Mouse (Mus musculus) myocyte (in vitro differentiated cells): ENCODE results near the gene Cyp2d11. TPM values are rescaled to one million over a fixed set of nuclear protein-coding genes. Genes with fewer than 3 reads are reported as not detected.

Experiments used
- H3K27me3 ChIP-seq: one replicate; pipeline ENCODE4 v1.6.1; 2011; ENCODE audit not compliant: control insufficient read depth, insufficient read depth, insufficient read length
- H3K36me3 ChIP-seq: one replicate; pipeline ENCODE4 v1.6.1; 2011; ENCODE audit not compliant: control insufficient read depth, insufficient read depth
- H3K4me2 ChIP-seq: one replicate; pipeline ENCODE4 v1.6.1; 2011; ENCODE audit warnings: low read depth, control low read depth
- H3K4me3 ChIP-seq: one replicate; pipeline ENCODE4 v1.5.1; 2011; ENCODE audit warnings: mild to moderate bottlenecking, control low read depth, moderate library complexity
- H3K79me2 ChIP-seq: one replicate; pipeline ENCODE4 v1.6.1; 2011; ENCODE audit not compliant: control insufficient read depth, insufficient read depth
- H3ac ChIP-seq: one replicate; pipeline ENCODE4 v1.6.1; 2011; ENCODE audit not compliant: control insufficient read depth, insufficient read length
- CEBPB ChIP-seq: IDR thresholded peaks from 2 replicates; pipeline ENCODE4 v1.6.1; 2011; ENCODE audit warnings: mild to moderate bottlenecking, moderate library complexity; ENCODE audit not compliant: poor library complexity, insufficient read depth, severe bottlenecking
- E2F4 ChIP-seq: IDR thresholded peaks from one replicate; pipeline ENCODE4 v1.6.1; 2011; ENCODE audit warnings: mild to moderate bottlenecking, control low read depth, moderate library complexity; ENCODE audit not compliant: insufficient read depth
- MAX ChIP-seq: IDR thresholded peaks from one replicate; pipeline ENCODE4 v1.6.1; 2011; ENCODE audit warnings: low read depth, mild to moderate bottlenecking, control low read depth
- MYOD1 ChIP-seq, 3 experiments: IDR thresholded peaks; one replicate each; pipeline ENCODE4 v1.6.1; 2011; ENCODE audit warnings: control low read depth in 2 of 3, low read depth in 2 of 3, mild to moderate bottlenecking in 2 of 3, moderate library complexity in 1 of 3; ENCODE audit not compliant: insufficient read length in 2 of 3, control insufficient read depth in 1 of 3
- MYOG ChIP-seq, 3 experiments: IDR thresholded peaks; one replicate each; pipeline ENCODE4 v1.6.1; 2011; ENCODE audit warnings: control low read depth in 2 of 3, low read depth in 2 of 3, mild to moderate bottlenecking in 2 of 3; ENCODE audit not compliant: insufficient read length in 2 of 3, control insufficient read depth in 1 of 3, insufficient read depth in 1 of 3
- POLR2A ChIP-seq: IDR thresholded peaks from one replicate; pipeline ENCODE4 v1.6.1; 2011; ENCODE audit warnings: low read depth, mild to moderate bottlenecking, control low read depth, moderate library complexity; ENCODE audit not compliant: insufficient read length
- POLR2AphosphoS2 ChIP-seq: IDR thresholded peaks from one replicate; pipeline ENCODE4 v1.6.1; 2011; ENCODE audit warnings: low read depth, control low read depth; ENCODE audit not compliant: insufficient read length
- REST ChIP-seq: IDR thresholded peaks from one replicate; pipeline ENCODE4 v1.6.1; 2011; ENCODE audit warnings: mild to moderate bottlenecking, control low read depth, moderate library complexity; ENCODE audit not compliant: insufficient read depth, insufficient read length
- SRF ChIP-seq: IDR thresholded peaks from one replicate; pipeline ENCODE4 v1.6.1; 2011; ENCODE audit warnings: low read depth; ENCODE audit not compliant: control insufficient read depth, insufficient read length
- TCF12 ChIP-seq: IDR thresholded peaks from one replicate; pipeline ENCODE4 v1.6.1; 2011; ENCODE audit warnings: mild to moderate bottlenecking, control low read depth; ENCODE audit not compliant: poor library complexity, insufficient read depth, severe bottlenecking
- TCF3 ChIP-seq: IDR thresholded peaks from one replicate; pipeline ENCODE4 v1.6.1; 2011; ENCODE audit warnings: low read depth, control low read depth; ENCODE audit not compliant: insufficient read length
- USF1 ChIP-seq: IDR thresholded peaks from one replicate; pipeline ENCODE4 v1.6.1; 2011; ENCODE audit warnings: low read depth, mild to moderate bottlenecking, control low read depth, moderate library complexity
- polyA plus RNA-seq: library from polyadenylated mRNA; unstranded; fragments of >200 nt; fragmentation: generic; extraction: Trizol; gene quantifications from one replicate; pipeline ENCODE4 v1.2.1, GENCODE M21; 2012; ENCODE audit warnings: missing spikeins

Gene Cyp2d11
- polyA plus RNA-seq, 1 experiment = not detected

DNA sequence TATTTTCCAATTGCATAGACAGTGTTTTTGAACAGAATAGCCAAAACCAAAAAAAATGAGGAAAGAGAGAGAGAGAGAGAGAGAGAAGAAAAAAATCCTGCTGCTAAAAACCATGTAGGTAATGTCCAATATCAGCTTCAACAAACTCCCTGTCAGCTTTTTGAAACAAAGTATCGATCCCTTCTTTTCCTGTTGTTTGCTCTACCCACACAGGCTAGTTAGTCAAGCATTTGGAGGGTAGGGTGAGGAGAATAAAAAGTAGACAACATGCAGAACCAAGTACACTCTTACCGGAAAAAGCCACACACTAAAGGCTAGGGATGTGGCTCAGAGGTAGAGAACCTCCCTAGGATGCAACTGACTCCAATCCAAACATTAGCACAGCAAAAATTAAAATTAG, 8.1 kb downstream of the Cyp2d11 start:
- H3ac ChIP-seq = no peak overlapping the region
- no peak overlapping the region for H3K4me3 ChIP-seq
- no peaks in the 10 kb centered on the region for H3K79me2 ChIP-seq
- TF ChIP-seq E2F4 (no peak), SRF (no peak), CEBPB (no peak), MAX (no peak), USF1 (no peak), TCF12 (no peak), TCF3 (no peak), POLR2AphosphoS2 (no peak), REST (no peak)
- H3K36me3 ChIP-seq = no peaks in the 10 kb centered on the region
- H3K4me2 ChIP-seq = no peak overlapping the region
- peaks cover 18% of the 10 kb centered on the region for H3K27me3 ChIP-seq

DNA sequence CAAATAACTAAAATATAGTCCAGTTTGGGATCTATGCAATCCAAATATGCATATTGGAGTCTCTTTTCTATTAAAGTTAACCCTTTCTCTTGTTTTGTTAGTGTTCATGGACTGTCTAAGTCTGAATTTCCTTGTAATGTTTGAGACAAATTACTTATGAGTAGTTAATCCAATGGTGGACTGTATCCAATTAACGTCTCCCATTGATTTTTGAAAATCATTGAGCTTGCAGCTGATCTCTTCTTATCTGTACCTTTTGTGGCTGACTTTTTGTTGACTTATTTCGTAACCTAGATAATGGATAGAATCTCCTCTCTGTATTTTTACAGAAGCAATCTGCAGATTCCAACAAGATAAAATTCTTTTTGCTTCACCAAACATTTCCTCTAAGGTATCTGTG, 11.4 kb downstream of the Cyp2d11 start:
- Histone ChIP-seq H3K4me2 (no peak overlapping the region), H3K36me3 (no peaks in the 10 kb centered on the region), H3K79me2 (no peaks in the 10 kb centered on the region), H3K4me3 (no peak overlapping the region), H3ac (no peak overlapping the region), H3K27me3 (peaks cover 5% of the 10 kb centered on the region)
- TF ChIP-seq USF1 (no peak), REST (no peak)

DNA sequence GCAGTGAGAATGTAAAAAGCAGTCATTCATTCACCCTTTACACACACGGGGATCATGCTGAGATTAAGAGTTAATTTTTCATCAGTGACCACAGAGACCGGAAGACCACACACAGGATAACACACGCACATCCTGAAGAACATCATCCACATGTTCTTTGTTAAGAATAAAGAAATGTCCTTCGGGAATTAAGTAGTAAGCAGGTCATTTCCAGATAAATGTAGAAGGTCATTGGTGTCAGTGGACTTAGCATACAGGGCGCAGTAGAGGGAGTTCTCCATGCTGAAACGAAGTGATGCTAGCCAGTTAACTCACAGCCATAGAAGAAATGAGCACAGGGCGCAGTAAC, 13.1 kb downstream of the Cyp2d11 start:
- peak overlapping the region; percentile 11 for H3K4me3 ChIP-seq
- no peaks in the 10 kb centered on the region for H3K36me3 ChIP-seq
- H3K79me2 ChIP-seq = no peaks in the 10 kb centered on the region
- peaks cover 5% of the 10 kb centered on the region for H3K27me3 ChIP-seq
- no peak for TF ChIP-seq CEBPB
- no peak for TF ChIP-seq MYOD1 (IDR thresholded peaks at IDR 0.05; ENCODE audit: control insufficient read depth in 1 of 3, insufficient read length in 2 of 3, low read depth in 2 of 3)
- TF ChIP-seq USF1 = no peak
- TF ChIP-seq E2F4 = no peak
- no peak for TF ChIP-seq TCF12
- no peak for TF ChIP-seq MAX
- no peak for TF ChIP-seq TCF3
- no peak for TF ChIP-seq REST
- H3ac ChIP-seq = no peak overlapping the region
- H3K4me2 ChIP-seq = peak overlapping the region; percentile 36

DNA sequence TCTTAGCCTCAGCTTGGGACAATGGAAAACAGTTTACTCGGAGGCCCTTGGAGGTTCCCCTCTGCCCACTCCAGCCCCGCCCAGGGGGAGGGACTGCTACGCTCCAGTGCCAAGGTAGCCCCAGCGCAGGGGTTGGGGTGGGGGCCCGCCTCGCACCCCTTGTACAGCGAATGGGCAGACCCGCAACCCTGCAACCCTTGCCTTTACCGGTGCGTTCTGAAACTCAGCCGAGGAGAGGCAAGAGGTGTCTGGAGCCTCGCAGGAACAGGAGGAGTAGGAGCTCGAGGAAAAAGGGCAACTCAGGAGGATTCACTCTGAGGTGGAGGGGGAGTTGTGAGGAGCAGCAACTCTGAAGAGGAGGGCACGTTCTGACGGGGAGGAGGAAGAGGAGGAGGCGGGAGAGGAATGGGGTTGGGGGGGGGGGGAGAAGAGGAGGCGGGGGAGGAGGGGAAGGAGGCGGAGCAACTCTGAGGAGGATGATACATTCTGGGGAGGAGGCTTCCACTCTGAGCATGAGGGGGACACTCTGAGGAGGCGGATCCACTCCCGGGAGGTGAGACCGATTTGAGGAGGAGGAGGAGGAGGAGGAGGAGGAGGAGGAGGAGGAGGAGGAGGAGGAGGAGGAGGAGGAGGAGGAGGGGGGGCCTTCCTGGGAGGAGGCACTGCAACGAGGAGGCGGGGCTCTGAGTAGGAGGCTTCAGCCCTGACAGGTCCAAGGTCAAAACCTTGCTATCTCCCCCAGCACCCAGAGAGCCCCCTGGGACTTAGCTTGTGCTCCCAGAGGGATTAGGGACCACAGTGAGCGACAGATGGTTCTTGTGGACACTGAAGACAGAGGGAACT, 13.7 kb downstream of the Cyp2d11 start, which contains the start of gene Cyp2d22:
Gene Cyp2d22 (minus strand): TSS at position 390 of the 843 bp plus-strand sequence.
- TF ChIP-seq CEBPB (no peak), SRF (no peak), MYOG (IDR thresholded peaks at IDR 0.05; ENCODE audit: control insufficient read depth in 1 of 3, insufficient read depth in 1 of 3, insufficient read length in 2 of 3, low read depth in 2 of 3) (no peak), TCF12 (no peak), MAX (no peak), USF1 (no peak), MYOD1 (IDR thresholded peaks at IDR 0.05; ENCODE audit: control insufficient read depth in 1 of 3, insufficient read length in 2 of 3, low read depth in 2 of 3) (no peak), E2F4 (no peak), REST (no peak), POLR2AphosphoS2 (no peak), POLR2A (no peak), TCF3 (no peak)
- no peaks in the 10 kb centered on the region for H3K36me3 ChIP-seq
- H3K79me2 ChIP-seq = no peaks in the 10 kb centered on the region
- peak within 1 kb of the TSS; percentile 43 for H3K4me2 ChIP-seq
- no peak within 1 kb of the TSS for H3ac ChIP-seq
- H3K4me3 ChIP-seq = peak within 1 kb of the TSS; percentile 11
- peaks cover 2% of the 10 kb centered on the region for H3K27me3 ChIP-seq

DNA sequence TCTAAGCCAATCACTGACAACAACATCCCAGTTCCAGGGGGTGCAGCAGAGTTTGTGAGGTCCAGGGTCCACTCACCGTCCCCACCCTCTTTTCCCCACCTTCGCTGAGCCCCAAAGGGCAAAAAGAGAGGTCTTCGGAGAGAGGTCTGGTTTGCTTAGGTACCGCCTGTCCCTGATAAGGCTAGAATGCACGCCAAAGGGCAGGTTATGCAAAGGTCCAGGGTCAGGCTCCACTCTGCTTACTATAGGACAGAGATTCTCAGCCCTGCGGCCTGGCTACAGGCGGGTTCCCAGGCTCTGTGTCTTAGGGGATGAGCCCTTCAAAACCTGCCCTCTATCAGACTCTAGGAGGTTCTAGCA, 14.3 kb downstream of the Cyp2d11 start:
- peak overlapping the region; percentile 43 for H3K4me2 ChIP-seq
- no peaks in the 10 kb centered on the region for H3K79me2 ChIP-seq
- H3K4me3 ChIP-seq = peak overlapping the region; percentile 11
- no peaks in the 10 kb centered on the region for H3K36me3 ChIP-seq
- H3ac ChIP-seq = no peak overlapping the region
- TF ChIP-seq TCF3 (no peak), POLR2AphosphoS2 (no peak), MAX (no peak), E2F4 (no peak), USF1 (no peak), TCF12 (no peak), MYOD1 (IDR thresholded peaks at IDR 0.05; ENCODE audit: control insufficient read depth in 1 of 3, insufficient read length in 2 of 3, low read depth in 2 of 3) (no peak), MYOG (IDR thresholded peaks at IDR 0.05; ENCODE audit: control insufficient read depth in 1 of 3, insufficient read depth in 1 of 3, insufficient read length in 2 of 3, low read depth in 2 of 3) (no peak), CEBPB (no peak), SRF (no peak), REST (no peak), POLR2A (no peak)
- no peaks in the 10 kb centered on the region for H3K27me3 ChIP-seq
